Mouse (Mus musculus) monocyte, adult 2 months (primary cell): ENCODE results near the gene Cgnl1.
A peak's percentile ranks its signal among the peaks of the same experiment; 100 is the strongest.

Experiments used
- DNase-seq, 2 experiments: peaks; one replicate each; pipeline ENCODE4 v3.0.0; 2022; ENCODE audit warnings: low spot score in 2 of 2, low read depth in 1 of 2

Gene Cgnl1

DNA sequence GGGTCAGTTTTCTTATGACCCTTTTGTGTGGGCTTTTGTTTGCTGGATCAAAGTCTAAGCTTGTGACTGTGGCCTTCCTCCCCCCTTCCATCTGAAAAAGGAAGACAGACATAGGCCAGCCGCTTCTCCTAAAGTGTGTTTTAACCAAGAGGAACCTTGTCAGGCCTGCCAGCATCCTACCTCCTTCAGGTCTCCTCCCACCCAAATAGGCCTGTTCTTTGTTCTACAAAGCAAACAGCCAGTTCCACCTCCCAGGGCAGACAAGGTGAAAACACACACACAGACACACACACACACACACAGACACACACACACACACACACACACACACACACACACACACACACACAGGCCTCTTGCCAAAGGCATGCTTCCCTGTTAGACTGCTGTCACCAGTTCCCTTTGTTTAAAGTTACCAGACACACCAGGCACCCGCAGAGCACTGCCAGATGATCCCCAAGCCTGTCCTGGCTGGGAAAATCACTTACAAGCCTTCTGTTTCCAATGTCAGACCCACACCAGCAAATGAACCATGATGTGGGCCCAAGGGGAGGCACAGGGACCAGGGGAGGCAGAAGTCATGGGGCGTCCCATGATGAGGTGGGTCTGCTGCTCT, 95.5 kb downstream of the Cgnl1 start:
- no peak for DNase-seq

DNA sequence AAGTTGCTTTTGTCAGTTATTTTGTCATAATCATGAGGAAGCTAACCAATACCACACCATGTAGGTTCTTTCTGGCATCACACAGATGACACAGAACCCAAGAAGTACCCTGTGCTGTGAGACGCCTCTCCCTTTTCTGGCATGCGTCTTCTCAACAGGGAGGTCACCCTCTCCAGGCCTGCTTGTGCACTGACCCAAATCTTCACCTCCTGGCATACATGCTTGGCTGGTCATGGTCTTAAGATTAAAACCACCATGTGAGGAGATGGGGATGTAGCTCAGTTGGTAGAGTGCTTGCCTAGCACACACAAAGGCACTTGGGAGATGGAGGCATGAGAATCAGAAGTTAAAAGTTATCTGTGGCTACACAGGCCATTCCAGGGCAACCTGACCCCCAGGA, 96.2 kb downstream of the Cgnl1 start:
- no peak for DNase-seq

DNA sequence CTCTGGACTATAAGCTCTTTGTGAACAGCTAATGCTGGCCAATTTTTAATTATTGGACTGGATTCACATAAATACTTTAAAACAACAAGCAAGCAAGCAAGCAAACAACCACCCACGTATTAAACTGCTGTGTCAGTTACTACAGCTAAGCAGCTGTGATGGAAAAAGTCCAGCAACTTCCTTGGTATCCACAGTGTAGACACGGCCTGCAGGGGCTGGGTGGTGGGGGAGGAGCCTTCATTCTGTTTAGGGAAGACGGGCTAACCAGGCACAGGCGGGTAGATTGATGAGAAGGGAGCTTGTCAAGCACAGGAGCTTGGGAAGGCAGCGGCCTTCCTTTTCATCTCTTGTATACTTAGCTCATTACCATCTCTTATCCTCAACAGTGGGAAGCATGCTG, 96.9 kb downstream of the Cgnl1 start:
- no peak for DNase-seq

DNA sequence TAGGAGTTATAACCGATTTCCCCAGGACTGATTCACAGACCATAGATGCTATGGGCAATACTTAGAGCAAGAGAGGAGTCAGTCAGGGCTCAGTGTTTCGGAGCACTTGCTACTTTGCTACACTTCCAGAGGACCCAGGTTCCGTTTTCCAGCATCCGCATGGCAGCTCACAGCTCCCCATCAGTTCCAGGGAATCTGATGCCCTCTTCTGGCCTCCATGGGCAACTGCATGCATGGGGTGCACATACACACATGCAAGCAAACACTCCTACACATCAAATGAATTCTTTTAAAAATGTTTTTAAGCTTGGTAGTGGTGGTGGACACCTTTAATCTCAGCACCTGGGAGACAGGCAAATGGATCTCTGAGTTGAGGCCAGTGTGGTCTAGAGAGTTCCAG, 98.9 kb downstream of the Cgnl1 start:
- no peak for DNase-seq

DNA sequence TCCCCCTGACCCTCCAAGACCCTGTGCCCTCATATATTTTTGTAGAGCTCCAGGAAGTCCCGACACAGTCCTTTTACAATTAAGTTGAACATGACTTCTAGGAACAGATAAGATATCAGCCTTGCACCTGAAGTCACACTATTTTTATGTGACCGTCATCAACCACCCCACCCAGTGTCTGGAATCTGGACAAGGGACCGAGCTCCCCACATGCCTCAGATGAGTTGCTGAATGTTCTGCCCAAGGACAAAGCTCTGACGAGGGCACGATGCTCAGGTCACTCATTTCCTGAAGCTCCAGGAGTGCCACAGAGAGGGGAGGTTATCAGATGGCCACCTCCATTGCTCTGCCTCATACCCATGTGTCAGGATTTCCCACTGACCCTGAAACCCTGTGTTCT, 100.7 kb downstream of the Cgnl1 start:
- DNase-seq: no peak

DNA sequence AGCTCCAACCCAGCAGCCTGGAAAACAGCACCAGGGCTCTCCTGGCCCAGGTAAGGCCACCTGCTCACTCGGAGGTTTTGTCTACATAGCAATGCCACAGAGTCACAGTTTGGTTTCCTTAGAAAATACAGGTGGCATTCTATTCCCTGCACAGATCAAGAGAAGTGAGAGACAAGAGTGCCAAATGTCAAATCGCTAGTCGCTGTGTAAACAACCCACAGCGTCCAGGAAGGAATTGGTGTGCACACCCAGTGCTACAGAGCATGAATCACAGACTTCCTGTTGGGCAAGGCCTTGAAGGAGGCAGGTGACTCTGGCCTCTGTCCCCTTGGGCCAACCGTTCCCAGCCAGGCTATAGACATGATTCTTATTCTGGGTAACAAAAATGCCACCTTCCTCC, 103.8 kb downstream of the Cgnl1 start:
- DNase-seq: no peak

DNA sequence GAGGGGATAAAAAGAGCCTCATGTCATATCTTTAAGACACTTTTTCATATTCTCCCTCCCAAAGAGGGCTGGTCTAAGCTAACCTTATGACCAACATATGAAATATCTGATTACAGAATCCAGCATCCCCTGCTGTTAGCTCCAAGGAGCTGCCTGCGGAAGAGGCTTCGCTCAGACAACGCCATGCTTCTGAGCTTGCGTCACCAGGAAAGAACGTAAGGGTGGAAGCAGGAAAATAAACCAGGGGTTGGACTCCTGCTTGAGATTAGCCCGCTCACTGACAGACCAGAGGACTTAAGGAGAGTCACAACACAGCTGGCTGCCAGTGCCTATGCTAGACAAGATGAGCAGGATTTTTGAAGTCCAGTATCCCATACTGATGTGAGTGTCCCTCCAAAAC, 105.0 kb downstream of the Cgnl1 start:
- no peak for DNase-seq

DNA sequence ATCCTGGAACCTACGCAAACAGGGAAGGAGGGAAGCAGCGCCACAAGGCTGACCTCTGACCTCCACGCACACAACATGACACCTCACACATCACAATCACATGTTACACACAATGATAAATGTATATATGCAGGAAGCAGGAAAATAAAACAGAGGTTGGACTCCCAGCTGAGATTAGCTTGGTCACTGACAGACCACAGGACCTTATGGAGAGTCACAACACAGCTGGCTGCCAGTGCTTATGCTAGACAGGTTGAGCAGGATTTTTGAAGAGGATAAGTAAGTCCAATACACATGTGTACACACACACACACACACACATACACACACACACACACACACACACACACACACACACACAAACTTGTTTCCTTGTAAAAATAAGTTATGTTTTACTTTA, 105.9 kb downstream of the Cgnl1 start:
- DNase-seq: no peak

DNA sequence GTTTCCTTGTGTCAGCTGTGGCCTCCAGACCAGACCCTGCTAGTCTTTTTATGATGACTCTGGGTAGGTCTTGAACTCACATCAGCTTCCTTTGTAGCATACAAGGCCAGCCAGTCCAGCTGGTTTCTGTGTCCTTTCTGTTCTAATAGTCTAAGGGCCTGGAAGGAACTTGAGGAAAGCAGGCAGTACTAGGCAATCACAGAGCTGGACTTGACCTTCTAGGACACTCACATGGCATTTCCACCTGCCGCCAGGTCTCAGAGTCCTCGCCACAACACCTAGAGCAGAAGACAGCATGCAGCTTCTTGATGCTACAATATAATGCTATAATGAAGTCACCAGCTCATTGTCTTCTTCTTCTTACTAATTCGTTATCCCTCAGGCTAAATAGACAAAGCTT, 106.5 kb downstream of the Cgnl1 start:
- no peak for DNase-seq

DNA sequence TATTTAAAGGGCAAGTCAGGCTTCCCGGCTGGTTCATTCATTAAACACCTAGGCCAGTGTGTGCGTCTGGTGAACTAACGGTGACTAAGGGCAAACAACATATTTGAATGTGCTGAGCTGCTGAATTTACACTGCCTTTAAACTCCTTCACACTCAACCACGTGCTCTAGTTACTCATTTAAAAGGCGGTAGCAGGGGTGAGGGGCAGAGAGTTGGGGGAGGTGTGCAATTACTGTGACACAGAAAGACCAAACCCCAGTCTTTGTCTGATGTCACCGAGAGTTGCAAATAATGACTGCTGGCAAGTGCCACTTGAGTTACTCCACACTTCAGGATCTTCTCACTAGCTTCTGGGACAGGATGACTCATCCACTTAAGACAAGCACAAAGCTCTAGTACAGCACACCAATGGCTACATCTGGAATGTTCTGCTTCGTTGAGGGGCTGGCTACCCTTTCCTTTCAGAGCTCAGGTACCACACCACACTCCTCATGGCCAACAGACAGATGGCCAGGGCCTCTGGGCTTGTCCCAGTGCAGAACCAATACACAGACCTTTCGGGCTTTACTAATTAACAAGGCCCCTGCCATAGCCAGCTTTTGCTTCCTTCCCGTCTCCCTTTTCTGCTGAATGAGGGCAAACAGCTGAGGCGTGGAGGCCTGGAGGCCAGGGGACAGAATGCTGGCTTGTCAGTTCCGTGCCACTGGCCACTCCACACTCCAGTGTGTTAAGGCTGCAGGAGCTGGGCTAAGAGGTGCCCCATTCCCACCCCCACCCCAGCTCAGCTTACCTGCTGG, 107.8 kb downstream of the Cgnl1 start:
- DNase-seq: no peak

DNA sequence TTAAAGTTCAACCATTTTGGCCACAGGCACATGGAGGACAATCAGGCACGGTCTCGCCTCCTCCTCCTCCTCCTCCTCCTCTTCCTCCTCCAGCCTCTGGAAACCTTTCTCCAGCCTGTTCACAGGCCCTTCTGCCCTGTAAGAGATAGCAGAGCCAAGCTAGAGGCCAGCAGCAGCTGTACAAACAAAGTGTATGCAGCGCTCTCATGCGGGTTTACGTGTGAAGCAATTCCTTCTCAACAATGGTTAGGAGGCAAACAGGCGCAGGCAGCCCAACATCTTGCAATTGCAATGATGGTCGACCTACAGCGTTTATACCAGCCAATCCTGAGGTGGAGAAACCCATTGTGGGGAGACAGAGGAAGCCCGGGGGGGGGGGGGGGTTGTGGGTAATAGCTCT, 110.9 kb downstream of the Cgnl1 start:
- DNase-seq: no peak

DNA sequence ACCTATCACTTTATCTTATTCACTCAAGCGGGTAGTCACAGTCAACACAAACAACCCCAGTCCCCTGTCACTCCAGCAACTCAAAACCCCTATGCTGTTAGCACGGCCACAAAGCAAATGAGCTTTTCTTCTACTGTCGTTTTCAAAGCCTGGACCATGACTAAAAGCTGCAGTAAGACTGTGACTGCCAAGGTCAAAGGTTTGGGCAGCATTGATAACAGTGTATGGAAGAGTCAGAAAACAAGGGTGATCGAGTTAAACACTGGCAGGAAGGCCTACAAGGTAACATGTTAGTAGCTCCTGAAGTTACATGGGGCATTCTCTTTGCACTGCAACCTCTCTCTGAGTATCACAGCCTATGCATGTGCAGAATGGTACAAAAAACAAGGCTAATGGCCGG, 111.7 kb downstream of the Cgnl1 start:
- DNase-seq: no peak

DNA sequence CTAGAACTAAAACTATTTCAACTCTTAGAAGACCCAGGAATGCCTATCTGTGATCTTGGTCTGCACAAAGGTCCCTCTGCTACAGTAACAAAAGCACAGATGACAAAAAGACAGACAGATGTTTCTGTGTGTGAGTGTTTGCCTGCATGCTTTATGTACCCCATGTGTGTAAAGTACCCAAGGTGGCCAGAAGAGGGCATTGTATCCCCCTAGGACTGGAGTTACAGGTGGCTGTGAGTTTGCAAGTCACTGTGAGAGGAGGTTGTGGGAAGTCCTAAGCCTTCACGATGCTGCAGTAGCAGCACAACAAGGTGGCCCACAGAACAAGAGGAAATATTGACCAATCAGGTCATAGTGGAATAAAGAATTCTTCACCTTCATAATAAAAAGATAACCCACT, 114.2 kb downstream of the Cgnl1 start:
- DNase-seq: no peak

DNA sequence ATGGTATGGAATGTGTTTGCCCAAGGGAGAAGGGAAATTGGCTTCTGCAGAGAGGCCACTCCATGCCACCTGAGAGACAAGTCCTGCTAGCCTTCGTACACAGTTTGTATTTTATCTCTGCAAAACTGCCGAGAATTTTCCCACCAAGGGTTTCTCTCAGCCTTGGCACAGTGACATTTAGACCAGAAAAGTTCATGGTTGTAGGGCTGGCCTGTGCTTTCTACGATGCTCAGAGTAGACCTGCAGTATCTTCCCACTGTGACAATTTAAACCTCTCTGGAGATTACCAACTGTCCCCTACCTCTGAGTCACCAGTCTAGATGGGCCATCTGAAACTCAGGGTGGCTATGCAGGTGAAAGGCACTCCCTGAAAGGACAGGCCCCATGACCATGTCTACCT, 116.5 kb downstream of the Cgnl1 start:
- DNase-seq: no peak

DNA sequence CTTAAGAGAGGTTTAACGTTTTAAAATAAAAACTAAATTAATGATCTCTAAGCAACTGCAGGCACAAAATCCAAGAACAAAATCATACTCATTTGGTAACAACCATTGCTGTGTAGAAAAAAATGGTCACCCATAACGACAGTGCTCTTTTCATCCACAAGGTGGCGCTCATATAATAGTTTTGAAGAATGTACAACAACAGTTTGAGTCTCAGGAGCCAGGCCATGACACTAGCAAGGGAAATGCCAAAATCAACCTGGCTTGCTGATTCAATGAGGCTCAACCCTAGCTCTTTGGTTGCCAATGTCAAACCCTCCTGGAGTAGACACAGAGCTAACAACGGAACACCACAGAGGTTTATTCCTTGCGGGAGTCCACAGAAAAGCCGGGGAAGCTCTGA, 125.3 kb downstream of the Cgnl1 start:
- DNase-seq: peak in 1 of 2 experiments; percentile 31

DNA sequence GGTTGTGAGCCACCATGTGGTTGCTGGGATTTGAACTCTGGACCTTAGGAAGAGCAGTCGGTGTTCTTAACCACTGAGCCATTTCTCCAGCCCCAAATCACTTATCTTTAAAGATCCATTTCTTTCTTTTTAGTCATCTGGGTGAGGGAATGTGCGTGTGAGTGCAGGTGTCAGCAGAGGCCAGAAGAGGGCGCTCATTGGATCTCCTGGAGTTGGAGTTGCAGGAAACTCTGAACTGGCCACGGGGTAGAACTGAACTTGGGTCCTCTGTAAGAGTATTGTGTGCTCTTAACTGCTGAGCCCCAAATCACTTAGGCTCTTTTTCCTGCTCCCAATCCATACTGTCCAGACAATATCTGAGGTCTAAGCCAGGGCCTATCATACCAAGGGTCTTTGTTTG, 127.8 kb downstream of the Cgnl1 start:
- no peak for DNase-seq

DNA sequence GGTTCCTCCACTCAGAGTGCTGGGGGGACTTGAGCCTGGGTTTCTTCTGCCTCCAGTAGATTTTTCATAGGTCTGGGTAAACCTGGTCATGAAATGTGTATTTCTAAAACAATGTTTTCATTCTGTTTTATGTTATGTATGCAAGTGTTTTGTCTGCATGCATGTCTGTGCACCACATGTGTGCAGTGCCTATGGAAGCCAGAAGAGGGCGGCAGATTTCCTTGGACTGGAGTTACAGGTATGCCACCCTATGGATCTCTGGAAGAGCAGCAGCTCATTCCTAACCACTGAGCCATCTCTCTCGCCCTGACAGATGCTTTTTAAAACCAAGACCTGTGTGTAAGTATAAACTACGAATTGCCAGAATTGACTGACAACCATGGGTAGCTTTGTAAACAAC, 129.1 kb downstream of the Cgnl1 start:
- no peak for DNase-seq

DNA sequence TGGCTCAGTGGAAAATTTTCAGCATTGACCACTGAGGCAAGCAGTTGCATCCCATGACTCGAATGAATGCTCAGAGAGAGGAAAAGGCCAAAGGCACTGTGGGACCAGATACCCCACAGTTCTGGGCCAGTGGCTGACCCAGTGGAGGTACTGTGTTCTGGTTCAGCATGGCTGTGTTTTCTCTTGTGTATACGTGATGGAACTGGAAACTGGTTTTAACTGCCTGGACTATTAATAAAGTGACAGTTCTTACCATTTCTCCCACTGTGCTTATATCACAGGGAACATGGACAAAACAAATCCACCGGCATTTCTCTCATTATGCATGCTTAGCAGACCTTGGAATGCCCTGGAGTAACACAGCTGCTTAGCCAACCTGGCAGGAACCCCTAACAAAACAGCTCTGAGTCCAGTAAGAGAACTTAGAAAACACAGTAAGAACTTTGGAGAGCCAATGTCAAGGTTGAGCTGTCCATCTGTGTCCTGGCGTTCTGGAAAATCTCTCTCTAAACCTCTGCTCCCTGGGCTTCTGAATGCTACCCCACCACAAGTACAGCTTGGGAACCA, 131.0 kb downstream of the Cgnl1 start:
- DNase-seq: no peak

DNA sequence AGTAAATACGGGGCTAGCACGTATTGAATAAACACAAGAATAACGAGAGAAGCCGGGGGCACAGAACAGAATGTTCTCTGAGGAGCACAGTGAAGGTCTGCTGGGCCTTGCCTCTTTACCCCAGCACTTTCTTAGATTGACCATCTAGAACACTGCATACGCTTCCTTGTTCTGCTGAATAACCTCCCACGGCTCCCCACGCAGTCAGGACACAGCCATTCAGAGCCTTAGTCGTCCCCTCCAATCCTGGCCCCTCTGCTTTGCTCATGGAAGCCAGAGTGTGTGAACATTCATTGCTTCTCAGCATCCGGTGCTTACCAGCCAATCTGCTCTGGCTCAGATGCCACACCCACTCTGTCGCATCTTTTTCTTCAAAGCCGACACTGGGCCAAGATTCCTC, 133.2 kb downstream of the Cgnl1 start:
- DNase-seq: no peak

DNA sequence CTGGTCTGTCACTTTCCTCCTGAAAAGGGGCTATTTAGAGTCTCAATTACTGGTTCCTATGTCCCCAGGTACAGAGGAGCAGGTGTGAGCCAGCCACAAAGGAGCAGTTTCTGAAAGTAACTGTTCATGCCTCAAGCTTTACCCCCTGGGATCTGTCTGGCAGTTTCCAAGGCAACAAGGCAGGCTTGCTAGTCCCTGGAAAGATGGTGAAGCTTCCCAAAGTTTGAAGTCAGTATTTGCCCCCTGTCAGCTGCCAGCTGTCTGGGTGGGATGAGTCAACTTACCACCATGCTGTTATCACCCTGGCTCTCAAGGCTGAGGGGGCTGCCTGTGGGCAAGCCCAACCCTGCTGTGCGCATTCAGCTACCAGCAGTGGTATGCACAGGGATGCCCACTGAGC, 134.5 kb downstream of the Cgnl1 start:
- DNase-seq: no peak

DNA sequence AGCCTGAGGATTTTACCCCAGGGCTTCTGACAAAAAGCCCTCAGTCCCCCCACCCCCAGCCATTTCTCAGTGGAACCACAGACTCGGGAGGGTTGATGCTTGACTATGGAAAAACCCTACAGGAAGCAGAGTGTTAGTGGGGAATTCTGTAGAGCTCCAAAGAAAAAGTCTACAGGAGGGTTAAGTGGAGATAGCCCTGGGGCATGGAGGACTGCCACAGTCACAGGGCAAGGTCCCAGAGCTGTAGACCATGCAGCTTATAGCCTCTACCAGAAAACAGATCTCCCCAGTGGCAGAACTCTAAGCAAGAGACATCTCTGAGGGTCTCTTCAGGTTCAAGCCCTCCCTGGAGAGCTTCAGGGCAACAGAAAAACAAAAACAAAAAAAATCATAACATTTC, 135.8 kb downstream of the Cgnl1 start:
- no peak for DNase-seq

DNA sequence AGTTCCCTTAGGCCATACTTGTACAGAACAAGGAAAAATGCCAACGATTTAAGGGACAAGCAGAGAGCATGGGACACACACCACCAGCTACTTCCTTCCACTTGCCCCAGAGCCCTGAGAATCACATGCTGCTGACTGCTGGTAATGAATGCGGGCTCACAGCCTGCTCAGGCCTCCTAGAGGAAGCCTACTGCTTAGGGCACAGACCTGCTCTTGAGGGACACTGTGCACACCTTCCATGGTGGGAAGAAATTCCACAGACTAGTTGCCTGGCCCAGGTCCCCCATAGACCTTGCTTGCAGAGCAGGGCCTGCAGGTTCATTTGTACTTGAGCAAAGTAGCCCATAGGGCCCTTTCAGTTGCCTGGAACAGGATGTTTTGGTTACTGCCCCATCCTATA, 136.5 kb downstream of the Cgnl1 start:
- no peak for DNase-seq

DNA sequence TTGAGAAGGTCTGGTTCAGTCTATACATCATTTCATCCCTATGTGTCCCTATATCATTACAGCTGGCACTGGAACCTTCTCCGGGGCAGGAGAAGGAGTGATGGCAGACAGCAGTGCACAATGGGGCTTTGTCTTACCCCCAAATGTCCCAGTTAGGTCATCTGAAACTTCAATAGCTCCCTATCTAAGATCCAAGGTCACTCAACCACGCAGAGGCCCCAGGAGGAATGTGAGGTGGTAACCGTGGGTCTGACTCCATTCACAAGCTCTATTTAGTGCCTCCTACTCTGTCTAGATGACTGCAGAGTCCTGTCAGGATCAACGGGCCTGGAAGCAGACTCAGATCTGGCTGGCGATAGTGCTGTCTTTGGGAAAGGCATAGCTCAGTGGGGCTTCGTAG, 142.5 kb downstream of the Cgnl1 start:
- no peak for DNase-seq
